Mouse (Mus musculus): ENCODE measurements at regions not wholly inside any gene's neighbourhood (a gene's known extent, or its start where the extent isn't known, plus 50 kb on each side); places are given as distances from the start of the nearest gene placed in this dataset.
"Not testable (repeated sequence)": the region's sequence is repeated elsewhere in the genome, so short reads cannot be mapped to it uniquely, and the experiment has no call there.

DNA sequence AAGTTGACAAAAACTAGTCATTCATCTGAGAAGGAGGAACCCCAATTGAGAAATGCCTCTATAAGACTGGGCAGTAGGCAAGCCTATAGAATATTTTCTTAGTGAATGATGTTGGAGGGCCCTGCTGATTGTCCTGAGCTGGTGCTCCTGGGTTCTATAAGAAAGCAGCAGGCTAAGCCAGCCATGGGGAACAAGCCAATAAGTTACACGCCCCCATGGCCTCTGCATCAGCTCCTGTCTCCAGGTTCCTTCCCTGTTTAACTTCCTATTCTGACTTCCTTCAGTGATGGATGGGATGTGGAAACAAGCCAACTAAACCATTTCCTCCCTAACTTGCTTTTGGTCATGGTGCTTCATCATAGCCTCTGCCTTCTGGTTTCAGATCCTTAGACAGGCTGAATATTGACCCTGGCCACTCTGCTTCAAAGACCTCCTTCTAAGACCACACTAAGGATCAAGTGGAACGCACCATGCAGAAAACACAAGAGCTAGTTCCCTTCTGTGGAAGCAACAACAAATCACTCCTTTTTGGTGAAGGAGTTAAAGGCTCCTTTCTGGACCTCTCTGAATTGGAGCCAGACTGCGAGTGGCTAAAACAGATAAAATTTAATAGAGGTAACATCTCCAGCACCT, 76.7 kb downstream of the Tomm20 start:
- ATAC-seq (ENCODE audit: insufficient read depth, low FRiP score): no peak

DNA sequence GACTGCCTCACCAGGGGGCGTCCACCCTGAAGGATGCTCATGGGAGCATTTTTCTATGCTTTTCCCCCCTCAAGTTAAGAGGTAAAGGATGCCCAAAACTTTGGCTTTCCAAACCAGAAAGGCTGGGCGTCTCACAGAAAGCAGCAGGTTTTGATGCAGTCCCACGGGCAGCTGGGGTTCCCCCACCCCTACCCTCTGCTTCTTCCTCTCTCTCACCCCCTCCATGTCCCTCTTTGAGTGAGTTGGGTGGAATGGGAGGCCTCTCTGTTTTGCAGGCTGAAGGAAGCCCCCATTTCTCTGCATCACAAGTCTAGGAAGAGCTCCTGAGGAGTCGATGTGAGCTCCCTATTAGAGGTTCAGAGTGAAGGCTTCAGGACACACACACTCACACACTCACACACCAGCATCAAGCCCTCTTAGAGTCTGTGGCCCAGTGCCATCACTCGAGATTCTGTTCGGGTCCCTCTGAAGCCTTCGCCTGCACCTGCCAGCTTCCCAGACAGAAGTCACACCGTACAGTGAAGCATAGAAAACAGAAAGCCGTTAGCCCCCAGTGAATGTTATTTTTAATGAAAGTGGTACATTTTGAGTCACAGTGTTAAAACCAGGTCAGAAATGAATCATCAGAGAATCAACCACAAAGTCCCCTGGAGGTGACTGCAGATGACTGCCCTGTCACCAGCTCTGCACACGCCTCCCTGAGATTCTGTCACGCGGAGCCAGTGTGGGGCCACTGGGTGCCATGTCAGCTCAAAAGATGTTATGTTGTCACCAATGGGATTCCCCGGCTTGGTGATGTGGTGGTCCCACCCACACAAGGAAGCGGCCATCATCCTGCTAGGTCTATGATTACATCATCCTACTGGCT, 78.3 kb downstream of the Tomm20 start:
- H3K27me3 ChIP-seq (ENCODE audit: control insufficient read depth, insufficient read depth, low read length): no peaks in the 10 kb centered on the region
- H3K4me1 ChIP-seq (ENCODE audit: control insufficient read depth, insufficient read depth, low read length): no peaks in the 10 kb centered on the region
- no peak overlapping the region for H3K9ac ChIP-seq (ENCODE audit: low read length)
- H3K9me3 ChIP-seq (replicated peaks; ENCODE audit: control insufficient read depth, low read length): no peaks in the 10 kb centered on the region
- no peak overlapping the region for H3K27ac ChIP-seq (ENCODE audit: low read length)
- no peak for ATAC-seq (ENCODE audit: insufficient read depth, low FRiP score)
- 80% methylated on average over 14 of the region's 14 CpGs for WGBS
- H3K4me2 ChIP-seq (ENCODE audit: low read depth, low read length): no peak overlapping the region
- H3K4me3 ChIP-seq (replicated peaks; ENCODE audit: low read length): no peak overlapping the region
- H3K36me3 ChIP-seq (ENCODE audit: control insufficient read depth, insufficient read depth, low read length): no peaks in the 10 kb centered on the region

More for the DNA sequence above, 76.7 kb downstream of the Tomm20 start:
- H3K9me3 ChIP-seq (replicated peaks; ENCODE audit: control insufficient read depth, low read length): no peaks in the 10 kb centered on the region
- H3K4me1 ChIP-seq (ENCODE audit: control insufficient read depth, insufficient read depth, low read length): no peaks in the 10 kb centered on the region
- 61% methylated on average over 3 of the region's 3 CpGs for WGBS
- H3K27ac ChIP-seq (ENCODE audit: low read length): no peak overlapping the region
- no peak overlapping the region for H3K4me2 ChIP-seq (ENCODE audit: low read depth, low read length)
- no peak overlapping the region for H3K4me3 ChIP-seq (replicated peaks; ENCODE audit: low read length)
- no peaks in the 10 kb centered on the region for H3K27me3 ChIP-seq (ENCODE audit: control insufficient read depth, insufficient read depth, low read length)
- H3K36me3 ChIP-seq (ENCODE audit: control insufficient read depth, insufficient read depth, low read length): no peaks in the 10 kb centered on the region
- no peak overlapping the region for H3K9ac ChIP-seq (ENCODE audit: low read length)

DNA sequence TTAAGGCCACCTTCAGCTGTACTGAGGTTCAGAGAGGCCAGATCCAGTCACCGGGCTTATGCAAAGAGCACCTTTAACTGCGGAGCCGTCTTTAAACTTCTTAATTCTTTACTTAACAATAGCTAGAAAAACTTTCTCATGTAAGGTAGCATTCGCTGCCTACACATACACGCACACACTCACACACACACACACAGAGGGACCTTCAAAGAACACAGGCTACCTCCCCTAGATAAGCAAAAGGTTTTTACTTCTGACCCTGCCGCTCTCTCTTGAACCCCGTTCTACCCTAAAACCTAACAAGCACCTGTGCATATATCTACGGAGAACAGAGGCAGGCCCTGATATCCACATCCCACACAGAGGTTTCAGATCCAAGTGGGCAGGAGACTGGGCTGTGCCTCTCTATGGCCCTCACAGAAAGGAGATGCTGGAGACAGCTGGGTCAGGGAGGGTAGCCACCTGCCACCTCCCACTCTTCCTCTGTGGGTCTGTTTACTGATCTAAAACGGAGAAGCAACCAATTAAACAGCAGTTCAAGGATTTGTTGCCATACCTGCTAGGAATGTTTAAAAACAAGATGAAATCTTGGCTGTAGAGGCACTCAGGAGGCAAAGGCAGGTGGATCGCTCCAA, 81.2 kb downstream of the Tomm20 start:
- Histone ChIP-seq H3K4me1 (ENCODE audit: control insufficient read depth, insufficient read depth, low read length) (no peaks in the 10 kb centered on the region), H3K36me3 (ENCODE audit: control insufficient read depth, insufficient read depth, low read length) (no peaks in the 10 kb centered on the region), H3K27ac (ENCODE audit: low read length) (no peak overlapping the region), H3K9ac (ENCODE audit: low read length) (no peak overlapping the region), H3K9me3 (replicated peaks; ENCODE audit: control insufficient read depth, low read length) (no peaks in the 10 kb centered on the region), H3K27me3 (ENCODE audit: control insufficient read depth, insufficient read depth, low read length) (no peaks in the 10 kb centered on the region), H3K4me3 (replicated peaks; ENCODE audit: low read length) (no peak overlapping the region), H3K4me2 (ENCODE audit: low read depth, low read length) (no peak overlapping the region)
- ATAC-seq (ENCODE audit: insufficient read depth, low FRiP score): no peak
- 73% methylated on average over 10 of the region's 10 CpGs for WGBS

DNA sequence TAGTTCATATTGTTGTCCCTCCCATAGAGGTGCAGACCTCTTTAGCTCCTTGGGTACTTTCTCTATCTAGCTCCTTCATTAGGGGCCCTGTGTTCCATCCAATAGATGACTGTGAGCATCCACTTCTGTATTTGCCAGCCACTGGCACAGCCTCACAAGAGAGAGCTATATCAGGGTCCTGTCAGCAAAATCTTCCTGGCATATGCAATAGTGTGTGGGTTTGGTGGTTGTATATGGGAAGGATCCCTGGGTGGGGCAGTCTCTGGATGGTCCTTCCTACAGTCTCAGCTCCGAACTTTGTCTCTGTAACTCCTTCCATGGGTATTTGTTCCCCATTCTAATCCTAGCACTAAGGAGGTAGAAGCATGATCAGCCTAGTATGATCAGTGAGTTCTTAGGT, 82.0 kb downstream of the Tomm20 start:
- not testable (repeated sequence) for H3K4me2 ChIP-seq (ENCODE audit: low read depth, low read length); H3K36me3 ChIP-seq (ENCODE audit: control insufficient read depth, insufficient read depth, low read length); ATAC-seq (ENCODE audit: insufficient read depth, low FRiP score); H3K27me3 ChIP-seq (ENCODE audit: control insufficient read depth, insufficient read depth, low read length); H3K4me1 ChIP-seq (ENCODE audit: control insufficient read depth, insufficient read depth, low read length); H3K9me3 ChIP-seq (replicated peaks; ENCODE audit: control insufficient read depth, low read length); H3K27ac ChIP-seq (ENCODE audit: low read length); H3K9ac ChIP-seq (ENCODE audit: low read length); H3K4me3 ChIP-seq (replicated peaks; ENCODE audit: low read length)
- WGBS: 90% methylated on average over 1 of the region's 1 CpGs

DNA sequence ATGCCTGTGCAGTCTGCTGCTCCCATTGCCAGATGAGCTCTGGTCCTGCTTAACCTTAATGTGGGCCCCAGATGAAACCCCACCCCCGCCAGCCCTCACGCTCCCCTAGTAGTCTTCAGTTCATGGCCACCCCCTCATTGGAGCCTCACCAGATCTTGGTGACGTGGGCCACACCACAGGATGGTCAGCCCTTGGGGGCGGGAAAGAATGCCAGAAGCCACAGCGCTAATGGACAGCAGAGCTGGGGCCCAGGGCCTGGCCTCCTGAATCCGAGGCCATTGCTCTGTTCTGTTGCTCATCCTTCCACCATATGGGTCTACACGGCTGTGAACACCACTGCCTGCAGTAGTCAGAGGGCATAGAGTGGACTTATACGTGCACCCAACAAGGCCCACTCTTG, 83.9 kb downstream of the Tomm20 start:
- no peaks in the 10 kb centered on the region for H3K4me1 ChIP-seq (ENCODE audit: control insufficient read depth, insufficient read depth, low read length)
- no peak for ATAC-seq (ENCODE audit: insufficient read depth, low FRiP score)
- H3K4me2 ChIP-seq (ENCODE audit: low read depth, low read length): no peak overlapping the region
- H3K9ac ChIP-seq (ENCODE audit: low read length): no peak overlapping the region
- H3K27ac ChIP-seq (ENCODE audit: low read length): no peak overlapping the region
- no peak overlapping the region for H3K4me3 ChIP-seq (replicated peaks; ENCODE audit: low read length)
- H3K36me3 ChIP-seq (ENCODE audit: control insufficient read depth, insufficient read depth, low read length): no peaks in the 10 kb centered on the region
- no peaks in the 10 kb centered on the region for H3K9me3 ChIP-seq (replicated peaks; ENCODE audit: control insufficient read depth, low read length)
- 91% methylated on average over 8 of the region's 8 CpGs for WGBS
- no peaks in the 10 kb centered on the region for H3K27me3 ChIP-seq (ENCODE audit: control insufficient read depth, insufficient read depth, low read length)

DNA sequence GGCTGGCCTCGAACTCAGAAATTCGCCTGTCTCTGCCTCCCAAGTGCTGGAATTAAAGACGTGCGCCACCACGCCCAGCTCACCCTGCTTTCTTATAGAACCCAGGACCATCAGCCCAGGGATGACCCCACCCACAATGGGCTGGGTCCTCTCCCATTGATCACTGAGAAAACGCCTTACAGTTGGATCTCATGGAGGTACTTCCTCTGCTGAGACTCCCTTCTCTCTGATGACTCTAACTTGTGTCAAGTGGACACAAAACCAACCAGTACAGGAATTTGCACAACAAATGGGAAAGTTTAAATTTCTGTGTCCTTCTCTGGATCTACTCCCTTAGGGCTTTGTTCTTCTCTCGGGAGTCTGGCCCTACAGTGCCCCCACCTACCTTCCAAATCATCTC, 85.0 kb downstream of the Tomm20 start:
- ATAC-seq (ENCODE audit: insufficient read depth, low FRiP score): no peak
- H3K36me3 ChIP-seq (ENCODE audit: control insufficient read depth, insufficient read depth, low read length): no peaks in the 10 kb centered on the region
- H3K4me3 ChIP-seq (replicated peaks; ENCODE audit: low read length): no peak overlapping the region
- no peak overlapping the region for H3K27ac ChIP-seq (ENCODE audit: low read length)
- no peak overlapping the region for H3K4me2 ChIP-seq (ENCODE audit: low read depth, low read length)
- 84% methylated on average over 7 of the region's 7 CpGs for WGBS
- no peaks in the 10 kb centered on the region for H3K4me1 ChIP-seq (ENCODE audit: control insufficient read depth, insufficient read depth, low read length)
- no peaks in the 10 kb centered on the region for H3K27me3 ChIP-seq (ENCODE audit: control insufficient read depth, insufficient read depth, low read length)
- H3K9ac ChIP-seq (ENCODE audit: low read length): no peak overlapping the region
- H3K9me3 ChIP-seq (replicated peaks; ENCODE audit: control insufficient read depth, low read length): no peaks in the 10 kb centered on the region

DNA sequence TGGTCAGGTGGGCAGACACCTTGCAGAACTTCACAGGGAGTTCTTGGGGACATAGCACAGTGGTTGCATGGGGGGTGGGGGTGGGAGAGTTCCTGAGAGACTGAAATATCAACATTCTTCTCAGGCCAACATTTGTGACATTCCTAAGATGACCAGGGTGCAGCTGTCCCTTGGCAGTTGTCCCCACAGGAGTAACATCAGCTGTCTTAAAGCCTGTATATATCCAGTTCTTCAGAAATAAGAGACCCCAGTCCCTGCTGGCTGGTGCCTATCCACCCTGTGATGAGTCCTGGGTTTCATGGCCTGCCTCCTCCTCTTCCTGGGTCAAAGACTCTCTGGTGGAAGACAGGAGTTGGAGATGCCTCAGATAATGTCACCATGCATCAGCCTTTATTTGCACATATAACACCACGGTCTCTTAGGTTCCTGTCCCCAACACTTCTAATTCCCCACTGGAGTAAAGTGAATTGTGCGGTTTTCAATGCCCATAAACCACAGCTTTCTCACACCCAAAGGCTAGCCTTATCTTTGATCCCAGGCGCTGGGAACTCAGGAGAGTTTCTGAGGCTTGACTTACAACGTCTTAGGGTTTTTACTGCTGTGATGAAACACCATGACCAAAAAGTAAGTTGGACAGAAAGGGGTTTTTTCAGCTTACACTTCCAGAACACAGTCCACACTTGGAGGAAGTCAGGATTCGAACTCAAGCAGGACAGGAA, 85.8 kb downstream of the Tomm20 start:
- Histone ChIP-seq H3K9ac (ENCODE audit: low read length) (no peak overlapping the region), H3K27ac (ENCODE audit: low read length) (no peak overlapping the region), H3K27me3 (ENCODE audit: control insufficient read depth, insufficient read depth, low read length) (no peaks in the 10 kb centered on the region), H3K36me3 (ENCODE audit: control insufficient read depth, insufficient read depth, low read length) (no peaks in the 10 kb centered on the region), H3K9me3 (replicated peaks; ENCODE audit: control insufficient read depth, low read length) (no peaks in the 10 kb centered on the region), H3K4me1 (ENCODE audit: control insufficient read depth, insufficient read depth, low read length) (peaks cover 4% of the 10 kb centered on the region), H3K4me3 (replicated peaks; ENCODE audit: low read length) (no peak overlapping the region), H3K4me2 (ENCODE audit: low read depth, low read length) (no peak overlapping the region)
- ATAC-seq (ENCODE audit: insufficient read depth, low FRiP score): no peak
- 86% methylated on average over 5 of the region's 5 CpGs for WGBS

DNA sequence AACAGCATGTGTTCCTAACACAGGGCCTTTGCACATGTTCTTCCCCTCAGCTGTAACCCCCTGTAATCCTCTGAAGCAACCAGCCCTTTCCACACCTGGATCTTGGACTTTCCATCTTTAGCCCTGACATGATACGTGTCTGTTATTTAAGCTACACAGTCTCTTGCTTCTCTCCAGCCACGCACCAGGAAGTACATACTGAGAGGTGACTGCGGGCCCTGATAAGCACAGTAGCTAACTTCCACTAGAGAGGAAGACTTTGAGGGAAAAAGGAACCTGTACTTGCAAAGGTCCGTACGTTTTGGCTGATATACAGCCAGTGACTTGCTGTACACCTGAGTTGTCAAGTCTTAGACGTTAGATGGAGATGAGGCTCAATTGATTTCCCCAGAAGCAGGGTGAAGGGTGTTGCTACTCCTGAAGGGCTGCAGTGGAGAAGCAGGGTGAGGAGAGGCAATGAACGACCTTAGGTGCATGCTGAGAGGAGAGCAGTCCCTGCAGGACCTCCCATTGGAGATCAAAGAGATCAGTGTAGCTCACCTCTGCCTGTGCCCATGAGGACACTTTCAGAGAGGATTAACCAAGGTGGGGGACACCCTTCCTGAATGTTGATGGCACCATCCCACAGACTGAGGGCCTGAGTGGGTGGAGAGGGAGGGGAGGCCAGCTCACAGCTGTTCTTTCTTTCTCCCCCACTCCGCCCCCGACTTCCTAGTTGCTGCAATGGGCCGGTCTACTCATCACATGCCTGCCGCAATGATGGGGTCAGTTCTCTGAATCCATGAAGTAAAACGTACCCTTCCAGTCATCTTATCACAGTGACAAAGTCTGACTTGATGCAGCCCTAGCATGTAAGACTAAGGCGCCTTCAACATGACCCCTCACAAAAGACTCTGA, 88.1 kb downstream of the Tomm20 start:
- 71% methylated on average over 13 of the region's 13 CpGs for WGBS
- Histone ChIP-seq H3K4me2 (ENCODE audit: low read depth, low read length) (no peak overlapping the region), H3K9me3 (replicated peaks; ENCODE audit: control insufficient read depth, low read length) (no peaks in the 10 kb centered on the region), H3K27ac (ENCODE audit: low read length) (no peak overlapping the region), H3K9ac (ENCODE audit: low read length) (no peak overlapping the region), H3K27me3 (ENCODE audit: control insufficient read depth, insufficient read depth, low read length) (no peaks in the 10 kb centered on the region), H3K4me3 (replicated peaks; ENCODE audit: low read length) (no peak overlapping the region), H3K4me1 (ENCODE audit: control insufficient read depth, insufficient read depth, low read length) (peaks cover 11% of the 10 kb centered on the region), H3K36me3 (ENCODE audit: control insufficient read depth, insufficient read depth, low read length) (no peaks in the 10 kb centered on the region)
- no peak; the same call in 1 of the 2 replicates for ATAC-seq (ENCODE audit: insufficient read depth, low FRiP score)
